Mouse (Mus musculus) kidney, embryonic 14.5 days (tissue): ENCODE results near the gene Pcsk5. TPM values are rescaled to one million over a fixed set of nuclear protein-coding genes. Genes with fewer than 3 reads are reported as not detected.

Experiments
- ATAC-seq: fragments of 200-750 bp; cut with Nextera tagmentation; 2 replicates; pipeline ENCODE4 v1.8.0; 2017; ENCODE audit warnings: moderate number of reproducible peaks, mild to moderate bottlenecking, moderate TSS enrichment, moderate library complexity; ENCODE audit not compliant: low FRiP score, low TSS enrichment
- H3K27ac ChIP-seq: fragments of 300-500 bp; sonication (generic); 2 replicates; pipeline ENCODE4 v1.5.1; 2014; ENCODE audit warnings: low read depth, mild to moderate bottlenecking, low read length, moderate library complexity, mixed read lengths
- H3K27me3 ChIP-seq: fragments of 300-500 bp; sonication (generic); 2 replicates; pipeline ENCODE4 v1.6.1; 2014; ENCODE audit warnings: mild to moderate bottlenecking, low read length; ENCODE audit not compliant: control insufficient read depth, insufficient read depth
- H3K36me3 ChIP-seq: fragments of 300-500 bp; sonication (generic); 2 replicates; pipeline ENCODE4 v1.6.1; 2014; ENCODE audit warnings: low read length, mixed read lengths; ENCODE audit not compliant: control insufficient read depth, insufficient read depth
- H3K4me1 ChIP-seq: fragments of 300-500 bp; sonication (generic); 2 replicates; pipeline ENCODE4 v1.6.1; 2014; ENCODE audit warnings: low read length, mixed read lengths; ENCODE audit not compliant: control insufficient read depth, insufficient read depth
- H3K4me2 ChIP-seq: fragments of 300-500 bp; sonication (generic); replicated peaks from 2 replicates; pipeline ENCODE4 v1.6.1; 2014; ENCODE audit warnings: low read depth, mild to moderate bottlenecking, low read length
- H3K4me3 ChIP-seq: fragments of 300-500 bp; sonication (generic); 2 replicates; pipeline ENCODE4 v1.5.1; 2014; ENCODE audit warnings: mild to moderate bottlenecking, low read length
- H3K9ac ChIP-seq: fragments of 300-500 bp; sonication (generic); 2 replicates; pipeline ENCODE4 v1.6.1; 2014; ENCODE audit warnings: low read depth, mild to moderate bottlenecking, low read length, moderate library complexity
- H3K9me3 ChIP-seq: fragments of 300-500 bp; sonication (generic); 2 replicates; pipeline ENCODE4 v1.6.1; 2016; ENCODE audit warnings: low read length; ENCODE audit not compliant: control insufficient read depth
- WGBS: fragments of 180-500 bp; shearing (Covaris S2); extraction: QIAGEN DNeasy Blood & Tissue Kit; methylation state at CpG from one replicate; pipeline ENCODE4 v1.1.7; 2014; 5-methylcytosine and 5-hydroxymethylcytosine counted together
- polyA plus RNA-seq: library from polyadenylated mRNA; unstranded; fragments of >200 nt; fragmentation: Nextera tagmentation; extraction: Ambion mirVana; gene quantifications from 2 replicates; pipeline ENCODE4 v1.2.1, GENCODE M21; 2014

Pcsk5 gene
- polyA plus RNA-seq, 1 experiment from 2014 or later = 26.8 TPM

DNA sequence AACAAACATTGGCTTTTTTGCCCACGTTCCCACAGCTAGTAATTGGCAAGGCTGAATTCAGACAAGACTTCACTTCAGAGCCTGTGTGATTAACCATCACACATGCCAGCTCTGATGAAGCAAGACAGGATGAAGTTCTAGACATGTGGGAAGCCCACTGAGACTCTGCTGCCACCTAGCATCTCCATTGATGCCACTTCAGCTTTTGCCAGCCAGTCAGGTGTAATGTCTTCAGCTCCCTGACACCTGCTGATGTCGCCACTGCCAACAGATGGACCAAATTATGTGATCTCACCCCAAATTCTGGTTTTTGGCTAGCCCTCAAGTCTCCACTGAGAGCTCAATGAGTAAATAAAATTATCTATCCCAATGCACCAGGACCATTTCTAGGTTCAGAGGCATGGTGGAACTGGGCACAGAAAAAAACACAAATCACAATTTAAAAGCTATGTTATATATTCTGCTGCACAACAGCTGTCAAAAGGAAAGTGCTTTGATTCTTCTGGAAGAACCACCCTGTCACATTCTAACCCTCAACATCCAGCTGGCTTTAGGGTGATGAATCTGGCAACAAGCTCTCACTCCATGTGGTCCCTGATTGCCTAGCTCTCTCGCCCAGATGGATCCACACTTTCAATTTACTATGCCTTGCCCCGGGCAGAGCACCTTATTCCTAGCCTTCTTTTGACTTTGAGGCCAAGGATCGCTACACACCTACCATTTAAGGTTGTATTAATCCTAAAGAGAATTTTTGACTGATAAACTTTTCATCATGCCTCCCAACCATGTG, 67.6 kb downstream of the Pcsk5 start:
- Histone ChIP-seq H3K27me3 (no peaks in the 10 kb centered on the region), H3K4me3 (no peak overlapping the region)
- 91% methylated on average over 5 of the region's 5 CpGs for WGBS

DNA sequence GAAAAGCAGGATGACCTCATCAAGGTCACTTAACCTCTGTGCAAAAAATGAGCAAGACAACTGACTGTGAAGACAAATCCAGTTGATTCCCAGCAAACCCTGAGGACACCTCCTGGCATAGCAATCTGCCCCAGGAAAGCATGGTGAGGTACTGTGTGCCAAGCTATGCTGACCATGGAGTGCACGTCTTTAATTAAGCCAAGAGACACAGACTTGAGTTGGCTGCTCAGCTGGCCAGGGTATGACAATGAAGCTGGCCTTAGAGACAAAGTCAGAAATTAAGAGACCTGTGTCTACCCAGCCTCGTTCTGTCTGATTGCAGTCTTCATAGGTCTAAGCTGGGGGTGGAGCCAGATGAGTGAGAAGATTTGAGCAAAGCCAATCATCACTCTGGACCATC, 72.4 kb downstream of the Pcsk5 start:
- no peaks in the 10 kb centered on the region for H3K36me3 ChIP-seq

More for the DNA sequence above, 67.6 kb downstream of the Pcsk5 start:
- no peaks in the 10 kb centered on the region for H3K4me1 ChIP-seq
- H3K27ac ChIP-seq = no peak overlapping the region
- H3K4me2 ChIP-seq = no peak overlapping the region
- ATAC-seq = no peak
- H3K9me3 ChIP-seq = no peaks in the 10 kb centered on the region
- H3K9ac ChIP-seq = no peak overlapping the region
- H3K36me3 ChIP-seq = no peaks in the 10 kb centered on the region

DNA sequence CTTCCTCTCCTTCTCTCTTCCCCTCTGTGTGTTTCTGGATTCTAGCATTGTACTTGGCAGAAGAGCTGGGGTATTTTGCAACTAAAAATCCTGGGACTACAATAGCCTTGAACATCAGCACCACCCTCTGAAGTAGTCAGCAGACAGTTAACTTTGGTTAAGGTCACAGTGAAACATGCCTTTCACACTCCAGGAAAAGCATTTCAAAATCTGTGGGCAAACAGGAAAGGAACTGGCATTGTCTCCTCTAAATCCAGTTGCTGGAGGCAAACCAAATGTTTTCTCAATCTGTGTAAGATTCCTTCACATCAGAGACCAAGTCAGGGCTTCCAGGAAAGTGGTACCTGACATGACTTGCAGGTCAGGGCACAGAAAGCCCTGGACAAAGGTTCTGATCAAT, 74.7 kb downstream of the Pcsk5 start:
- Histone ChIP-seq H3K9me3 (no peaks in the 10 kb centered on the region), H3K9ac (no peak overlapping the region), H3K27me3 (no peaks in the 10 kb centered on the region), H3K4me3 (no peak overlapping the region), H3K4me2 (no peak overlapping the region), H3K27ac (no peak overlapping the region), H3K36me3 (no peaks in the 10 kb centered on the region), H3K4me1 (no peaks in the 10 kb centered on the region)
- no peak for ATAC-seq

More for the DNA sequence above, 72.4 kb downstream of the Pcsk5 start:
- WGBS = 91% methylated on average over 2 of the region's 2 CpGs
- no peaks in the 10 kb centered on the region for H3K27me3 ChIP-seq
- no peak overlapping the region for H3K27ac ChIP-seq
- ATAC-seq = no peak
- H3K9me3 ChIP-seq = no peaks in the 10 kb centered on the region
- H3K4me3 ChIP-seq = no peak overlapping the region
- H3K4me1 ChIP-seq = no peaks in the 10 kb centered on the region
- H3K9ac ChIP-seq = no peak overlapping the region
- no peak overlapping the region for H3K4me2 ChIP-seq

DNA sequence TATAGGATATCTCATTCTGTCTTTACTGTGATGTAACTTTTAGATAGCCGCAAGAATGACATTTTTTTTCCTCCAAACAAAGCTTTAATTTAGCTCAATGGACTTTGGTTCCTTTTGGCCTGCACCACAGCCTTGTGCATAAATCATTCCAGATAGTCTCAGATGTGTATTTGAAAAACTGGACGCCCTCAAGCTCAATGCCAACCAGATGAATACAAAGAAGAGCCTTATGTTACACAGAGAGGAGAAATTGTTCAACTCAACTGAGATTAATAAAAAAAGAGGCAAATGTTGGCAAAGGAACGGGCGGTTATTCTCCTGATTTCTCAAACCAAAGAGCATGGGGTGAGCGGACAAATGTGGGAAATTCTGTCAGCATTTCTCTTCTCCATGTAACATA, 75.8 kb downstream of the Pcsk5 start:
- Histone ChIP-seq H3K4me3 (no peak overlapping the region), H3K4me2 (no peak overlapping the region), H3K27ac (no peak overlapping the region), H3K36me3 (no peaks in the 10 kb centered on the region), H3K27me3 (no peaks in the 10 kb centered on the region), H3K9me3 (no peaks in the 10 kb centered on the region), H3K9ac (no peak overlapping the region), H3K4me1 (no peaks in the 10 kb centered on the region)
- WGBS = 83% methylated on average over 5 of the region's 5 CpGs
- no peak for ATAC-seq

DNA sequence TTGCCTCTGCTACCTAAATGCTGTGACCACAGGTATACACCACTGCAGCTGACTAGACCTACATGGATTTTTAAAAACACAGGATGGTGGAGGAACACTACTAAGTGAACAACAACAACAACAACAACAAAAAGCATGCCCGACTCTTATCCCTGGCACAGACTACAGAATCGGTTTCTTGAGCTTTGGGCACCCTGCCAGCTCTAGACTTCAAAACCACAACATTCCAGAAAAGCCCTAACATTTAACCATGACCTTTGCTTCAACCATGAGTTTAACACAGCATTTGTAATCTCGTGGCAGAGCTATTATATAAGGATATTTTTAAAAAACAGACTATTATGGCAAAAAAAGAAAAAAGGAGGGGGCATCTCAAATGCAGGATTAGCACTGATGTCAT, 84.6 kb downstream of the Pcsk5 start:
- no peak for ATAC-seq
- 61% methylated on average over 3 of the region's 3 CpGs for WGBS
- Histone ChIP-seq H3K4me1 (no peaks in the 10 kb centered on the region), H3K27ac (no peak overlapping the region), H3K27me3 (no peaks in the 10 kb centered on the region), H3K4me2 (no peak overlapping the region), H3K4me3 (no peak overlapping the region), H3K9me3 (no peaks in the 10 kb centered on the region), H3K9ac (no peak overlapping the region), H3K36me3 (peaks cover 4% of the 10 kb centered on the region; the same call in 1 of the 2 replicates)

DNA sequence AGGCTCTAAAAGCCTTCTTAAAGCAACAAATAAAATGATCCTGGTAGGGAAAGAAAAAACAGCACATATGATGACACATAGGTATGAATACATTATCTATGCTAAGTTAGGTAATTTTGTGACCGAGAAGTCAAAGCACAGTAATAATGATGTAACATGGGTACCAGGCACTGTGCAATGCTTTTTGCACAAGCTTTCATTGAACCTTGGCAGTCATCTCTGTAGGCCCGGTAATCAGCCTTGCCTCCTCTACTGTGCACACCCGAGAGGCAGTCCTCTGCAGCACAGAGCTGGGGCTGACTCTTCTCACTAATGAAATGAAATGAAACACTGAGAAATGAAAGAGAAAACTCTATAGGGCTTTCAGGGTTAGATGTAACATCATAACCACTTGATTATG, 89.1 kb downstream of the Pcsk5 start:
- WGBS = 93% methylated on average over 3 of the region's 3 CpGs

DNA sequence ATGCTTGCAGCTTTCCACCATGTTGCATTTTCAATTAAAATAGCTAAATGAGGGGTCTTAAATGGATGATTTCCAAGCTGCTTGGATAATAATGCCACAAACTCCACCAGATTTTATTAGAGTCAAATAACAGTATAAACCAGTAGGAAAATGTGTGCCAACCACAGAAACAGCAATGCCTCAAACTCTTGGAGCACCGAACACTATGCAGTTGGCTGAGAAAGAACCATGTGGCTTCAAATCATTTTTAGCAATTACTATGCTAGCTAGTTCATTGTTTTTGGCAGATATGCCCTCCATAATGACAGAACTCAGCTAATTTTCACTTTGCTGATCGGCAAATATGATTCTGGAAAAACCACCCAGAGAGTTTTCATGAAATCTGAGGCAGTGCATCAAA, 92.1 kb downstream of the Pcsk5 start:
- no peak overlapping the region for H3K4me3 ChIP-seq
- H3K36me3 ChIP-seq = no peaks in the 10 kb centered on the region; the same call in 1 of the 2 replicates
- H3K27me3 ChIP-seq = no peaks in the 10 kb centered on the region
- H3K4me2 ChIP-seq = no peak overlapping the region
- no peaks in the 10 kb centered on the region for H3K4me1 ChIP-seq
- no peak overlapping the region for H3K27ac ChIP-seq
- 89% methylated on average over 2 of the region's 2 CpGs for WGBS
- H3K9me3 ChIP-seq = no peaks in the 10 kb centered on the region
- no peak overlapping the region for H3K9ac ChIP-seq
- ATAC-seq = no peak

More for the DNA sequence above, 89.1 kb downstream of the Pcsk5 start:
- no peaks in the 10 kb centered on the region for H3K27me3 ChIP-seq
- no peak overlapping the region for H3K27ac ChIP-seq
- H3K4me2 ChIP-seq = no peak overlapping the region
- peaks cover 4% of the 10 kb centered on the region; the same call in 1 of the 2 replicates for H3K36me3 ChIP-seq
- H3K9ac ChIP-seq = no peak overlapping the region
- ATAC-seq = no peak
- H3K9me3 ChIP-seq = no peaks in the 10 kb centered on the region
- no peak overlapping the region for H3K4me3 ChIP-seq
- no peaks in the 10 kb centered on the region for H3K4me1 ChIP-seq

DNA sequence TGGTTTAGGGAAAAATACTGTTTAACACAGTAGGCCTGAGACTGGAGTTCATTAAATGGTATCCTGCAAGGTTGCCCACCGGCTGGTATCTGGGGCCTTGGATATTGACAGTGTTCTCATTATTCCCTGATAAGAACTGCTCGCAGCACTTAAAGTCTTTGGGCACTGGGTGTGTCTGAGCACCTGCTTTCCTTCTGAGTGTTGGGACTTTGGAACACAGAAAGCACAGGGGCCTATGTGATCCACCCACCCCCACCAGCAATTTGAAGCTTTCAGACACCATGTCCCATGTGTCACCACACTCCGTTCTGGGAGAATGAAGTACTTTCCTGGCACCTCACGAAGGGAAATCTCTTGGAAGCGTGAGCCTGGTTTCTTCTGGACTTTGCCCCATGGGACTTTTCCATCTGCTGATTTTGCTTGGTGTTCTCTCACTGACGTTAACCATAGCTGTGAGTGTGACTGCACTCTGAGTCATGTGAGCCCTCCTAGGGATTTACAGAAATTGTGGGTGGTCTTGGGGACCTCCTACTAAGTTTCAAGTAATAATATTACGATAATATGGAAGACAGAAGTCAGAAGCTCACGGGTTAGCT, 92.9 kb downstream of the Pcsk5 start:
- 88% methylated on average over 8 of the region's 8 CpGs for whole genome bisulfite sequencing
- H3K9ac ChIP-seq = no peak overlapping the region
- no peak for ATAC-seq

DNA sequence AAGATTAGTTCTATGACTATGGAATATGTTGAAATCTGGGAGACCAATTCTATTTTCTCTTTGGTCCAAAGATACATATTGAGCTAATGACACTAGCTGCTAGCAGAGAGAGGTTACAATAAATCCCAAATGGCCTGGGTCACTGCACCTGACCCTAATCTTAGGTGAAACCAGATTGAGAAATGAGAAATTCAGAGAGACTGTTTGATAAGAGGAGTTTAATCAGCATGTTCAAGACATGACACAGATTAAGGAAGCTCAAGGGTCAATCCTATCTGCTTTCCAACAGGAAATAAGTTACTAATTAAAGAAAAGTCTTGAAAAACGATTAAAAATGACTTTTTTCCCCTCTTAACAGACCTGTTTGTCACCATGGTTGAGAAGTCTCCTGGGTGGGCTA, 96.0 kb downstream of the Pcsk5 start:
- Histone ChIP-seq H3K36me3 (no peaks in the 10 kb centered on the region), H3K4me2 (no peak overlapping the region), H3K27me3 (no peaks in the 10 kb centered on the region), H3K9me3 (no peaks in the 10 kb centered on the region), H3K4me1 (no peaks in the 10 kb centered on the region), H3K4me3 (no peak overlapping the region), H3K27ac (no peak overlapping the region), H3K9ac (no peak overlapping the region)
- ATAC-seq = no peak
- 45% methylated on average over 1 of the region's 1 CpGs for WGBS

More for the DNA sequence above, 92.9 kb downstream of the Pcsk5 start:
- Histone ChIP-seq H3K4me2 (no peak overlapping the region), H3K27ac (no peak overlapping the region), H3K4me3 (no peak overlapping the region), H3K27me3 (no peaks in the 10 kb centered on the region), H3K4me1 (no peaks in the 10 kb centered on the region), H3K36me3 (no peaks in the 10 kb centered on the region; the same call in 1 of the 2 replicates), H3K9me3 (no peaks in the 10 kb centered on the region)
